Mouse (Mus musculus) small intestine, adult 2 months (tissue): Measurements from ENCODE around the gene Olfr524. TPM values are rescaled to one million over a fixed set of nuclear protein-coding genes. Genes with fewer than 3 reads are reported as not detected.

Experiments
- H3K27ac ChIP-seq: fragments of 200-500 bp; 2 replicates; pipeline ENCODE4 v1.5.1; 2012; ENCODE audit warnings: low read depth, low read length, control low read depth, inconsistent platforms; ENCODE audit not compliant: insufficient read depth
- H3K27me3 ChIP-seq: fragments of 200-500 bp; 2 replicates; pipeline ENCODE4 v1.6.1; 2012; ENCODE audit warnings: mild to moderate bottlenecking, moderate library complexity, low read length, inconsistent platforms; ENCODE audit not compliant: control insufficient read depth, insufficient read depth
- H3K36me3 ChIP-seq: fragments of 200-500 bp; 2 replicates; pipeline ENCODE4 v1.6.1; 2012; ENCODE audit warnings: mild to moderate bottlenecking, low read length, control low read depth, inconsistent platforms; ENCODE audit not compliant: control insufficient read depth, insufficient read depth
- H3K4me1 ChIP-seq: fragments of 200-500 bp; 2 replicates; pipeline ENCODE4 v1.6.1; 2012; ENCODE audit warnings: low read length, inconsistent platforms, mixed read lengths; ENCODE audit not compliant: control insufficient read depth, insufficient read depth, insufficient read length
- H3K4me3 ChIP-seq: fragments of 200-500 bp; 2 replicates; pipeline ENCODE4 v1.5.1; 2012; ENCODE audit warnings: low read depth, mild to moderate bottlenecking, control low read depth, inconsistent platforms, low read length, moderate library complexity
- CTCF ChIP-seq: fragments of 200-500 bp; IDR thresholded peaks from 2 replicates; pipeline ENCODE4 v1.5.1; 2012; ENCODE audit warnings: low read depth, mild to moderate bottlenecking, control low read depth, inconsistent platforms, low read length, moderate library complexity, mixed read lengths; ENCODE audit not compliant: insufficient replicate concordance, insufficient read length; ENCODE audit errors: extremely low read depth
- POLR2A ChIP-seq: fragments of 200-500 bp; IDR thresholded peaks from 2 replicates; pipeline ENCODE4 v1.6.1; 2012; ENCODE audit warnings: low read depth, mild to moderate bottlenecking, control low read depth, inconsistent platforms, low read length, moderate library complexity
- WGBS: fragments of 180-500 bp; shearing (Covaris S2); methylation state at CpG from one replicate; pipeline ENCODE4 v1.1.7; 2018; 5-methylcytosine and 5-hydroxymethylcytosine counted together
- polyA plus RNA-seq: library from polyadenylated mRNA; depleted of rRNA; stranded (reverse); fragments of >200 nt; gene quantifications from 2 replicates; pipeline ENCODE4 v1.2.3, GENCODE M21; 2012; rRNA removed

The Olfr524 gene
- polyA plus RNA-seq, 1 experiment = not detected

DNA sequence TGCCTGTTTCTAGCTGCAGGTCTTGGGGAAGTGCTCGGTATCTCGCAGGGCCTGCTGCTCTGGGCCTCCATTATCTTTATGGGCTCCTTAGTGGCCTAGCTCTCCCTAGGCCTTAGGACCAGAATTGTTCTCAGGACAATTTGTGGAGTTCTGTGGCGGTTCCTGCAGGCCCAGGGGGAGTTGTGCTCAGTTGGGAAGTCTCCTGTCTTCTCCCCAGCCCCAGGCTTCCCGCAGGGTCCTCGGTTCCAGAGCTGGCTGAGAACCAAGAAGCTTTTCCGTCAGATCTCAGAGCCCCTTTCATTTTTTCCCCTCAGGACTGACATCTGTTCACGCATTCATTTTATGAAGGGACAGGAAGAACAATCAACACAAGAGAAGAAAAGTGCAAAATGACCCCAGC lies 41.1 kb downstream of the Olfr524 start, which contains the start of gene Olfr522:
Gene Olfr522, minus strand, starts transcription at position 101 of the 400 bp plus-strand sequence.
- Histone ChIP-seq H3K4me1 (no peaks in the 10 kb centered on the region), H3K27ac (no peak within 1 kb of the TSS), H3K27me3 (no peaks in the 10 kb centered on the region), H3K36me3 (no peaks in the 10 kb centered on the region), H3K4me3 (no peak within 1 kb of the TSS)
- 71% methylated on average over 7 of the region's 7 CpGs for WGBS
- TF ChIP-seq CTCF (no peak), POLR2A (no peak)

DNA sequence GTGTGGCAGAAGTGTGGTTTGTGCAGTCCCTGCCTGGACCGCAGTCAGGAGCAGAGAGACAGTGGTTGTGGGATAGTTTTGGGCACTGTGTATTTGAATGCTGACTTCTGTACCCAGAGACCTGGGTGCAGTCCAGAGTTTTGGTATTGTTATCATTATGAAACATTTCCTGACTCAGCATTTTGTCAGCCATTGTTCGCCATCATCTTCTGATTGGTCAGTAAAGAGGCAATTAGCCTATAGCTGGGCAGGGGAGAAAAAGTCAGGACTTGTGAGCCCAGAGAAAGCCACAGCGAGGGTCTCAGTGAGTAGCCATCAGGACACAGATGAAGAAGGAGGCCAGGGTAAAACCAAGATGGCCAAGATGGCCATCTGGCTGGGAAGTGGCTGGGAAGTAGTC lies 45.4 kb downstream of the Olfr524 start:
- H3K27ac ChIP-seq = no peak overlapping the region
- H3K27me3 ChIP-seq = peaks cover under 1% of the 10 kb centered on the region; the same call in 1 of the 2 replicates
- 80% methylated on average over 3 of the region's 3 CpGs for WGBS
- H3K4me1 ChIP-seq = no peaks in the 10 kb centered on the region
- no peaks in the 10 kb centered on the region for H3K36me3 ChIP-seq
- H3K4me3 ChIP-seq = no peak overlapping the region
- TF ChIP-seq CTCF (no peak), POLR2A (no peak)

DNA sequence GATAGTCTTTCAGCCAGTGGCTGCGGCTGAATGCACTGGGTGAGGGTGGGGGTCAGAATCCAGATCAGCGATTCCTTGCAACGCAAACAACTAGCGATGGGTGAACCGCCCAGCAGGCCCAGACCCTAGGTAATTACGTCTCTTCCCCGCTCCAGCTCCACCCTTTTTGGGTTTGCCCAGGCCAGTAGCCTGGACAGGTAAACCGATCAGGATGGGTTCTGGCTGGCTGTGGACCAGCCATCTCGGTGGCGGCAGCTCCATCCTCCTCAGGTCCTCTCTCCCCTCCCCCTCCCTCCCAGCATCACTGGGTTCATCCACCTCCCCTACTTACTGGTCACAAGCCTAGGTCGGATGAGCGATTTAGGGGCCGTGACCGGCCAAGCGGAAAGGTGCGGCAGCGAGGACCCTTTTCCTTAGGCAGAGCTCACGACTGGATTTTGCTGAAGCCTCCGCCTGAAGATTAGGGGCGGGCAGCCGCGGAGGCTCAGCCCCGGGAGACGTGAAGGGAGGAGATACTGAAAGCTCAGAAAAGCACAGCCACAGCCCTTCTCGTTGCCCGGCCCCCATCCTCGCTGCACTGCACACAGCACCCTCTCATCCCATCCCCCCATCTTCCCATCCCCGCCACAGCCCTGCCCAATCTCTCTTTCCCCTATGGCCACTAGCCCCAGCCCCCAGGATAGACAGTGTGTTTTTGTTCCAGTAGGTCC lies 51.4 kb downstream of the Olfr524 start, which contains the start of gene Sprn:
Gene Sprn, minus strand, starts transcription at position 660 of the 710 bp plus-strand sequence.
- H3K4me1 ChIP-seq = no peaks in the 10 kb centered on the region

DNA sequence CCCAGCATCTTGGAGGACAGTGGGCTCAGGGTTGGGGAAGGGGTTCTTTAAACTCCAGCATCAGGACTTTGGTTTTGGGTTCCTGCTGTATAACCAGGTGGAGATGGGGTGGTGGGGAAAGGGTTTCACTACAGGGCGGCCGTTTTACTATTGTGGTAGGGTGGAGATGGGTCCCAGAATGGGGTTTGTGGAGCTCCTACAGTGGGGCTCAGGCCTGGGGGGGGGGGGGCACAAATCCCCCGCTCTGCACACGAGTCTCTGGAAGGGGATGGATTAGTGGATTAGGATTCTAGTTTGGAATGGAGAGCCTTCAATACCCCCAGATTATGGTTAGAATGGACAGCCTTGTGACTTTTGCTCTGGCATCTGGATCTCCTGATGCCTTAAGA lies 51.9 kb downstream of the Olfr524 start:
- WGBS = 30% methylated on average over 4 of the region's 4 CpGs
- no peak overlapping the region for H3K27ac ChIP-seq

More for the DNA sequence above, 51.4 kb downstream of the Olfr524 start, which contains the start of gene Sprn:
- H3K27ac ChIP-seq = no peak within 1 kb of the TSS
- peak within 1 kb of the TSS; percentile 7; the same call in 1 of the 2 replicates for H3K4me3 ChIP-seq
- WGBS = 6% methylated on average over 28 of the region's 28 CpGs
- H3K36me3 ChIP-seq = peaks cover 4% of the 10 kb centered on the region; the same call in 1 of the 2 replicates
- H3K27me3 ChIP-seq = peaks cover 16% of the 10 kb centered on the region
- TF ChIP-seq CTCF = no peak
- no peak for TF ChIP-seq POLR2A

DNA sequence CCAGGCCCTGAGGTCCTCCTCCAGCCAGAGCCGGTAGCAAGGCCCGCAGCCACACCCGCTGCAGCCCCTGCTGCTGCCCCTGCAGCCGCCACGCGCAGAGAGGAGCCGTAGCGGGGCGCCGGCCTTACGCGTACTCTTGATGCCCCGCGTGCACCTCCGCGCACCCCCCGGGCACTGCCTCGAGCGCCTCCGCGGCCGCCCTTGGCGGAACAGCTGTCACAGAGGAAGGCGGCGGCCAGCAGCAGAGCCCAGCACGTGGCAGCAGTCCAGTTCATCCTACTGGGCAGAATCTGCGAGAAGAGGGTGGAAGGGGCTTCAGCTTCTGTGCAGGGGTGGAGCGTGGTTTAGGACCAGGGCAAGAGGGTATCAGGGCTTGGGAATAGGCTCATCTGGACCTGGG lies 52.4 kb downstream of the Olfr524 start:
- H3K4me1 ChIP-seq = no peaks in the 10 kb centered on the region
- H3K36me3 ChIP-seq = peaks cover 4% of the 10 kb centered on the region; the same call in 1 of the 2 replicates
- H3K4me3 ChIP-seq = no peak overlapping the region
- WGBS = 7% methylated on average over 28 of the region's 28 CpGs
- TF ChIP-seq POLR2A (no peak), CTCF (no peak)
- H3K27ac ChIP-seq = no peak overlapping the region
- H3K27me3 ChIP-seq = peaks cover 16% of the 10 kb centered on the region

More for the DNA sequence above, 51.9 kb downstream of the Olfr524 start:
- Histone ChIP-seq H3K4me3 (no peak overlapping the region), H3K4me1 (no peaks in the 10 kb centered on the region), H3K27me3 (peaks cover 16% of the 10 kb centered on the region), H3K36me3 (peaks cover 4% of the 10 kb centered on the region; the same call in 1 of the 2 replicates)
- TF ChIP-seq POLR2A (no peak), CTCF (no peak)

Other genes starting within 250 kb of the Olfr524 start
- gene 6430531B16Rik, start 227.2 kb downstream of the Olfr524 start, polyA plus RNA-seq = 0.06 and 0.16 TPM in 2 replicates
- 4.9 and 7.3 TPM in 2 replicates for gene Adam8, start 213.4 kb downstream of the Olfr524 start, polyA plus RNA-seq
- 54.9 and 68.9 TPM in 2 replicates for gene Zfp511, start 169.6 kb downstream of the Olfr524 start, polyA plus RNA-seq
- gene Tubgcp2, start 169.3 kb downstream of the Olfr524 start, polyA plus RNA-seq = 5.1 and 9.1 TPM in 2 replicates
- gene Msx3, start 156.9 kb downstream of the Olfr524 start, polyA plus RNA-seq = 0.10 TPM in 1 of 2 replicates, not detected in the other
- 1.0 and 1.4 TPM in 2 replicates for gene Caly, start 123.4 kb downstream of the Olfr524 start, polyA plus RNA-seq
- gene Prap1, start 112.6 kb downstream of the Olfr524 start, polyA plus RNA-seq = 3,061 and 5,933 TPM in 2 replicates
- 76.8 and 111 TPM in 2 replicates for gene Fuom, start 103.5 kb downstream of the Olfr524 start, polyA plus RNA-seq
- 11.0 and 13.5 TPM in 2 replicates for gene Paox, start 90.2 kb downstream of the Olfr524 start, polyA plus RNA-seq
- gene Echs1, start 89.5 kb downstream of the Olfr524 start, polyA plus RNA-seq = 47.4 and 48.1 TPM in 2 replicates
- 8.3 and 16.6 TPM in 2 replicates for gene Mtg1, start 68.4 kb downstream of the Olfr524 start, polyA plus RNA-seq
- 0.29 and 0.34 TPM in 2 replicates for gene Sprn, start 51.1 kb downstream of the Olfr524 start, polyA plus RNA-seq
- gene Olfr522, start 41.2 kb downstream of the Olfr524 start, polyA plus RNA-seq = not detected in 2 replicates
- not detected in 2 replicates for gene Olfr523, start 32.7 kb downstream of the Olfr524 start, polyA plus RNA-seq
- 0.22 and 1.2 TPM in 2 replicates for gene Cd163l1, start 12.3 kb upstream of the Olfr524 start, polyA plus RNA-seq
- 0.18 and 0.28 TPM in 2 replicates for gene 5830411N06Rik, start 41.3 kb upstream of the Olfr524 start, polyA plus RNA-seq
- gene Olfr525, start 114.9 kb upstream of the Olfr524 start, polyA plus RNA-seq = not detected in 2 replicates
- gene Olfr527, start 128.1 kb upstream of the Olfr524 start, polyA plus RNA-seq = not detected in 2 replicates
- gene Olfr60, start 155.7 kb upstream of the Olfr524 start, polyA plus RNA-seq = 0.36 and 1.6 TPM in 2 replicates
- not detected in 2 replicates for gene Olfr530, start 170.4 kb upstream of the Olfr524 start, polyA plus RNA-seq
- 0.04 TPM in 1 of 2 replicates, not detected in the other for gene Olfr531, start 197.0 kb upstream of the Olfr524 start, polyA plus RNA-seq
- not detected in 2 replicates for gene Olfr532, start 215.7 kb upstream of the Olfr524 start, polyA plus RNA-seq